Mouse (Mus musculus) liver, embryonic 11.5 days (tissue): ENCODE results near the gene Myo18b. TPM values are rescaled to one million over a fixed set of nuclear protein-coding genes. Genes with fewer than 3 reads are reported as not detected.

Experiments
- ATAC-seq: fragments of 200-750 bp; cut with Nextera tagmentation; replicated peaks from 2 replicates; pipeline ENCODE4 v1.8.0; 2017; ENCODE audit warnings: moderate number of reproducible peaks, mild to moderate bottlenecking, moderate TSS enrichment, moderate library complexity; ENCODE audit not compliant: low FRiP score
- DNase-seq: peaks from one replicate; pipeline ENCODE4 v3.0.0-alpha.2; 2017; ENCODE audit warnings: low spot score
- H3K27ac ChIP-seq: fragments of 300-500 bp; sonication (generic); 2 replicates; pipeline ENCODE4 v1.5.1; 2014; ENCODE audit warnings: mild to moderate bottlenecking, low read depth, low read length, control low read depth
- H3K27me3 ChIP-seq: fragments of 300-500 bp; sonication (generic); replicated peaks from 2 replicates; pipeline ENCODE4 v1.6.1; 2014; ENCODE audit warnings: low read length, mixed read lengths; ENCODE audit not compliant: control insufficient read depth, insufficient read depth
- H3K36me3 ChIP-seq: fragments of 300-500 bp; sonication (generic); 2 replicates; pipeline ENCODE4 v1.6.1; 2014; ENCODE audit warnings: mild to moderate bottlenecking, low read length, moderate library complexity, mixed read lengths; ENCODE audit not compliant: control insufficient read depth, insufficient read depth
- H3K4me1 ChIP-seq: fragments of 300-500 bp; sonication (generic); replicated peaks from 2 replicates; pipeline ENCODE4 v1.6.1; 2014; ENCODE audit warnings: low read length, mixed read lengths; ENCODE audit not compliant: control insufficient read depth, insufficient read depth
- H3K4me2 ChIP-seq: fragments of 300-500 bp; sonication (generic); 2 replicates; pipeline ENCODE4 v1.6.1; 2014; ENCODE audit warnings: mild to moderate bottlenecking, control low read depth, moderate library complexity
- H3K4me3 ChIP-seq: fragments of 300-500 bp; sonication (generic); 2 replicates; pipeline ENCODE4 v1.5.1; 2014; ENCODE audit warnings: low read depth, low read length, control low read depth
- H3K9ac ChIP-seq: fragments of 300-500 bp; sonication (generic); 2 replicates; pipeline ENCODE4 v1.6.1; 2014; ENCODE audit warnings: low read depth, low read length, control low read depth
- H3K9me3 ChIP-seq: fragments of 300-500 bp; sonication (generic); 2 replicates; pipeline ENCODE4 v1.6.1; 2016; ENCODE audit warnings: low read length, inconsistent platforms, mixed read lengths; ENCODE audit not compliant: control insufficient read depth
- WGBS: fragments of 180-500 bp; shearing (Covaris S2); extraction: QIAGEN DNeasy Blood & Tissue Kit; methylation state at CpG from one replicate; pipeline ENCODE4 v1.1.7; 2014; 5-methylcytosine and 5-hydroxymethylcytosine counted together
- polyA plus RNA-seq: library from polyadenylated mRNA; unstranded; fragments of >200 nt; fragmentation: Nextera tagmentation; extraction: Ambion mirVana; gene quantifications from 2 replicates; pipeline ENCODE4 v1.2.1, GENCODE M21; 2014

The Myo18b gene
- polyA plus RNA-seq, 1 experiment from 2014 or later: 0.60 TPM

DNA sequence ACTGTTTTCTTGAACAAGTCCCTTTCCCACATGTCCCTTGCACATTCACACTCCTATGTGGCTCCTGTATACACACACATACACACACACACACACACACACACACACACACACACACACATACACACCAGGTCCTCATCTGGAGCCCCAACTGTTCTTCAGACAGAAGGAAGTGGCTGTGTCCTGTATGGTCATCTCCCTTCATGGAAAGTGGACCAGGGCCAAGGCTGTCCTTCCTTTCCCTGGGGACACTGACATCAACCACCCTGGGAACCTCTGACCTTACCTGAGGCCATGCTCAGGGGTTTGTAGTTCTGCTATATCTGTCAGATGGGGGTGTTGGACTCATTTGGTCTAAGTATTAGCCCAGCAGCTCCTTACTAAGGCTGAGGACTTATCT, 3.8 kb downstream of the Myo18b start:
- no peaks in the 10 kb centered on the region for H3K36me3 ChIP-seq
- H3K27me3 ChIP-seq: no peaks in the 10 kb centered on the region
- H3K27ac ChIP-seq: no peak overlapping the region
- H3K9me3 ChIP-seq: no peaks in the 10 kb centered on the region
- H3K4me3 ChIP-seq: no peak overlapping the region
- DNase-seq: no peak
- no peaks in the 10 kb centered on the region for H3K4me1 ChIP-seq
- H3K4me2 ChIP-seq: no peak overlapping the region
- no peak for ATAC-seq
- H3K9ac ChIP-seq: no peak overlapping the region

DNA sequence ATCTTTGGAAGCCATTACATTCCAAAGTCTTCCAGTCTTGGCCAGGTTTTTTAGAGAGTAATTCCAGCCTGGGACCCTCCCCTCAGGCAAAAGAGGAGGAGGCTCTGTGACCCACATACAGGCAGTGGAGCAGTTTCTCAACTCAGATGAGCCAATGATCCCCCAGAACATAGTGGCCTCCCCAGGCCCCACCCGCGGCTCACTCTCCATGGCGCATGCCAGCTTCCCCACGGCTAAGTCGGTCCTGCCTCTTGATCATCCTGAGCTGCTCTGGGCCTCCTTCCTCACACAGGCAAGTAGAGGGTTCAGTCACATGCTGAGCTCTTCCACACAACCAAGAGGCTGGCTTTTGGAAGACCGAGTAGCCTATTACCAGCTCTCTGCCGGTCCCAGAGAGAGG, 7.5 kb downstream of the Myo18b start:
- Histone ChIP-seq H3K4me3 (no peak overlapping the region), H3K4me2 (no peak overlapping the region), H3K27me3 (no peaks in the 10 kb centered on the region), H3K36me3 (no peaks in the 10 kb centered on the region), H3K4me1 (no peaks in the 10 kb centered on the region), H3K9ac (no peak overlapping the region), H3K27ac (no peak overlapping the region), H3K9me3 (no peaks in the 10 kb centered on the region)
- 56% methylated on average over 7 of the region's 7 CpGs for WGBS
- no peak for DNase-seq
- no peak for ATAC-seq

DNA sequence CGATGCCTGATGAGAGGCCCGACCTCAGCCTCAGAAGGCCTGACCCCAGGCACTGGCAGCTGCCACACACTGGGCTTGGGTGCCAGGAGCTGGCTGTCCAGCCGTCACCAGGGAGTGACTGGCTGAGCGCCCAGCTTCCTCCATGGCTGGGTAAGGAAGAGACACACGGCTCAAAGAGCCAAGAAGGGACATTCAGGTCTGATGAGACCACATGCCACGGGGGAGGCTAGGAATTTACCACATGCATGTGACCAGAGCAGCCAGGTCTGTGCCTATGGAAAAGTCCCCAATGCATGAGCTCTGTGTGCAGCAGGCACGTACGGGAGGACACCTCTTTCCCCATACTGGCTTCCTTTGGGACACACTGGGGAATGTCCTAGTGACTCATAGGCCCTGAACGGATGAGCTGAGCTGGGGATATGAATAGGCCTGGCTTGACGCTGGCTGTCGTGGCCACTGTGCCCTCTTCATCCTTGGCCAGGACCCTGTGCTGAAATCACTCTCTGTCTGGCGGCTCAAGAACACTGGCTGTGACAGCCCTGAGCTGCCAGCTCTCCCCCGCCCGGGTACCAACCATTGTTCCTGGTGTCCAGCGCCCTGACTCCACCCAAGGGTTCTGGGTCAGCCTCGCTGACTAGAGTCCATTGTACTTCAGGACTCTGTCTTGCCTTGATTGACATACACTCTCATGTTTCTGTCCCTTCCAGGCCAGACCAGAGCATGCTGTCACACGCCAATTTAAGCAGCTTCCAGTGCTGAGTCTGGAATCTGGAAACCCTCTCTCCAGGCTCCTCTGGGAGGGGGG, 9.3 kb downstream of the Myo18b start:
- WGBS: 71% methylated on average over 17 of the region's 17 CpGs
- no peak for ATAC-seq
- no peak overlapping the region for H3K4me2 ChIP-seq
- no peak overlapping the region for H3K27ac ChIP-seq
- H3K27me3 ChIP-seq: no peaks in the 10 kb centered on the region
- H3K9ac ChIP-seq: no peak overlapping the region
- H3K4me3 ChIP-seq: no peak overlapping the region
- no peaks in the 10 kb centered on the region for H3K9me3 ChIP-seq
- DNase-seq: no peak
- H3K4me1 ChIP-seq: no peaks in the 10 kb centered on the region
- H3K36me3 ChIP-seq: no peaks in the 10 kb centered on the region

DNA sequence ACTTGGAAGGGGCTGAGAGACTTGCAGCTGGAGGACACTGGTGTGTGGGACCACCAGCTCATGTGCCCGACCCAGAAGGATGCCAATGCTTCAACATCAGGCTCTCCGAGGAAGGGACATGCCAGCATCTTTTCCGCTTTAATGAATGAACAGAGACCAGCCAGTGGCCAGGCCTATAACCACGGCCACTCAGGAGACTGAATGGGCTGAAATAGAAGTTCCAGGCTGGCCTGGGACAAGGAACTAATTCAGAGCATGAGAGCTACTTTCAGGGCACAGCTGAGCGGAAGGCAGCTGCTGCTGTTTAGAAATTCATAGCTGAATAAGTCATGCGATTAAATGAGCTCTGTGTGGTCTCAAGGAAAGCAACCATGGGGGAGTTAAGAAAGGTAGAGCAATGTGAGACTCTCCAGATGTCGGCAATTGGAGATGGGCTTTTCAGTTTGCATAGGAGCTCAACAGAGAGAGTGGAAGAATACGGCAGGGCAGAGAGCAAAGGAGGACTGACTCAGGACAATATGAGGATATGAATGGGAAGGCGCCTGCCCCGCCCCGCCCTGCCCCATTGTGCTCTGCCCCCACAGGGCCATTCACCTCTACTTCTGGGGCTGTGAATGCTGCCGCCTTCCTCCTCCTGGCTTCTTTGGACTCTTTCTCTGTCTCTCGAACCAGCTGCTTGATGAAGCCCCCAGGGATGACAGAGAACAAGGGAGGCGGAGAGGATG, 18.6 kb downstream of the Myo18b start:
- no peaks in the 10 kb centered on the region for H3K36me3 ChIP-seq
- H3K4me3 ChIP-seq: no peak overlapping the region
- no peak overlapping the region for H3K4me2 ChIP-seq
- no peaks in the 10 kb centered on the region for H3K9me3 ChIP-seq
- ATAC-seq (no peak), DNase-seq (no peak)
- H3K27me3 ChIP-seq: no peaks in the 10 kb centered on the region
- H3K4me1 ChIP-seq: no peaks in the 10 kb centered on the region
- H3K9ac ChIP-seq: no peak overlapping the region
- 65% methylated on average over 14 of the region's 14 CpGs for WGBS
- no peak overlapping the region for H3K27ac ChIP-seq

DNA sequence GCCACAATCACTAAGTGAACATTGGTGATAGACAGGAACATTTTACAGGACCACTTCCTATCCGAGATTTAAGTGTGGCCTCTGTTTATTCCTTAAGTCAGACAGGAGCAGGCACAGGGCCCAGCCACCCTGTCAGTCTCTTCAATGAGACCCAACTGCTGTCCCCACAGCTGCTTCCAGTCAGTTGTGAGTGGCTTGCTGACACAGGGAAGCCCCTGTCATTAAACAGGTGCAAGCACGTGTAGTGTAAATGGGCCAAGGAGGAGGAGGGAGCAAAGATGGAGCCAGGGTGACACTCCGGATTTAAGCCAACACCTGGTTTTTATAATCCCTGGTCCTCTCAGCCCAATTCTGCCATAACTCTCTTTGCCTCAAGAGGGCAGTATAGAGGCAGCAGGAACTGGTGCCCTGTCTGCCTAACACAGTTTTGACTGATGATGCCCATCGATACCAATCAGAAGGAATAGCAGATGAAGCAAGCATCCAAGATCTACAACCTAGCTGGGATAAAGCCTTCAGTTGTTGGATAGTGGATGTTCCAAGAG, 19.2 kb downstream of the Myo18b start:
- Histone ChIP-seq H3K4me2 (no peak overlapping the region), H3K27ac (no peak overlapping the region), H3K9ac (no peak overlapping the region), H3K4me3 (no peak overlapping the region), H3K9me3 (no peaks in the 10 kb centered on the region), H3K4me1 (no peaks in the 10 kb centered on the region), H3K27me3 (no peaks in the 10 kb centered on the region), H3K36me3 (no peaks in the 10 kb centered on the region)
- DNase-seq (no peak), ATAC-seq (no peak)
- 28% methylated on average over 4 of the region's 4 CpGs for WGBS

DNA sequence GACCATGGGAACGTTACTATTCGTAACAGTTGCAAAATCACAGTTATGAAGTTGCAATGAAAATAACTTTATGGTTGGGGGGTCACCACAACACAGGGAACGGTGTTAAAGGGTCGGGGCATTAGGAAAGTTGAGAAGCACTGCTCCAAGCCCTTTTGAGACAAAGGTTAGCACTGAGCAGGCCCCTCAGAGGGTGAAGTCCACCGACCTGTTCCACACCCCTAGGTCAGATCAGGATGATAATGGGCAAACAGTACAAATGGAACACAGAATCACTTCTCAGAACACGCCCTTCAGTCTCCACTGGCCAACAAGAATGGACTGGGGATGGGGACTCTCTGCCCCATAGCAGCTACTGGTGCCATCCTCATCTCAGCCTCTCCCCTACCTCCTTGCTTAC, 23.2 kb downstream of the Myo18b start:
- H3K27ac ChIP-seq: no peak overlapping the region
- no peak for ATAC-seq
- no peaks in the 10 kb centered on the region for H3K4me1 ChIP-seq
- H3K9ac ChIP-seq: no peak overlapping the region
- DNase-seq: no peak
- no peaks in the 10 kb centered on the region; the same call in 1 of the 2 replicates for H3K27me3 ChIP-seq
- no peaks in the 10 kb centered on the region for H3K9me3 ChIP-seq
- no peak overlapping the region for H3K4me3 ChIP-seq
- WGBS: 63% methylated on average over 6 of the region's 6 CpGs
- H3K4me2 ChIP-seq: no peak overlapping the region
- H3K36me3 ChIP-seq: no peaks in the 10 kb centered on the region

DNA sequence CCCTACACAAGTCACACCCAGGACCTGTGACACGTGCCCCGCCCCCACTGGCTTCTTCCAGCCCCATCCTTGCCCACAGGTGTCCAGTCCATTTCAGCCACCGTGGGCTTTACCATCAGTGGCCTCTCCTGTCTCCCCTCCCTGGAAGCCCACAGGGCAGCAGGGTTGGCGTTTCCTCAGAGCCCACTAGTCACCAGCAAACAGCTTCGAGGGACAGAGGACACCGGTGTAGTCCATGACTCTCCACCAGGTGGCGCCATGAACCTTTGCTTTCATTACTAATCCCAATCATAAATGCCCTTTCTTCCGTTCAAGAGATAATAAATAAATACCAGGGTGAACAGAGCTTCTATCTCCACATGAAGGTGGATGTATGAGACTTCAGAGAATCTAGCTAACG, 25.4 kb downstream of the Myo18b start:
- WGBS: 21% methylated on average over 9 of the region's 9 CpGs
- no peak overlapping the region for H3K27ac ChIP-seq
- no peak overlapping the region for H3K9ac ChIP-seq
- no peaks in the 10 kb centered on the region for H3K36me3 ChIP-seq
- no peaks in the 10 kb centered on the region for H3K4me1 ChIP-seq
- H3K4me3 ChIP-seq: no peak overlapping the region
- DNase-seq: no peak
- H3K27me3 ChIP-seq: no peaks in the 10 kb centered on the region; the same call in 1 of the 2 replicates
- no peak overlapping the region for H3K4me2 ChIP-seq
- H3K9me3 ChIP-seq: no peaks in the 10 kb centered on the region
- ATAC-seq: no peak

DNA sequence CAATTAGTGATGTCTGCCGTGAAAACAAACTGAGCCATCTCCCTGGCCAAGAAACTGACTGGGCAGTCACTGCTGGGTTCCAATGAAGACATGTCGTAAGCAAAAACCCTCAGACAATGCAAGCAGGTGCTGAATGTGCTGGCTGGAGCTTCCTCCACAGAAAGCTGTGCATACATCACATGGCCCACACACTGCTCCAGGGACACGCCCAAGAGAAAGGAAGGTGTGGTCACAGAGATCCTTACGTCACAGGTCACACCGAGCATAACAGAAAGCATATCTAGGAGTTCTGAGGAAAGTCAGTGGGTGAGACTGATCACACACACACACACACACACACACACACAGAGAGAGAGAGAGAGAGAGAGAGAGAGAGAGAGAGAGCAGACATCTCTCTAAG, 27.5 kb downstream of the Myo18b start:
- no peak overlapping the region for H3K4me3 ChIP-seq
- ATAC-seq (no peak), DNase-seq (no peak)
- H3K9ac ChIP-seq: no peak overlapping the region
- no peak overlapping the region for H3K4me2 ChIP-seq
- H3K36me3 ChIP-seq: no peaks in the 10 kb centered on the region
- H3K27ac ChIP-seq: no peak overlapping the region
- H3K27me3 ChIP-seq: no peaks in the 10 kb centered on the region; the same call in 1 of the 2 replicates
- 80% methylated on average over 5 of the region's 5 CpGs for WGBS
- H3K4me1 ChIP-seq: no peaks in the 10 kb centered on the region
- H3K9me3 ChIP-seq: no peaks in the 10 kb centered on the region
